Mouse (Mus musculus): Measurements from ENCODE around the gene Serinc2.
A peak's percentile ranks its signal among the peaks of the same experiment; 100 is the strongest.

Gene Serinc2

DNA sequence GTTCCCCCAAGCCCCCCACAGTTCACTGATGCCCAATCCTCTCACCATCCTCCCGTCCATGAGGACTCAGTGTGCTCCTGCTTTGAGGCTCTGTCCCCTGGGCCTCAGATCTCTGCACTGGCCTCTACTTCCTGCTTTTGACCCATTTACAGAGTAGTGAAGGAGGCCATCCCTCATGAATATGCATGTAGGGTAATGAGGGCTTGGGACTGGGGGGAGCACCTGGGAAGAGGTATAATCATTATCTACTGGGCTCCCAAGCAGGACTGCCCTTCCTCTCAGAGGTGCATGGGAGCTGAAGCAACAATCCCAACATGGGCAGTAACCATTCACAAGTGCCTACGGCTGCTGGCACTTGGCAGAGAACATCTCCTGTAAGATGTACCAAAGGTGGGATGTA, at the start of gene Serinc2:
Gene Serinc2, minus strand, starts transcription at position 101 of the 400 bp plus-strand sequence.
- DNase-seq = no peak

DNA sequence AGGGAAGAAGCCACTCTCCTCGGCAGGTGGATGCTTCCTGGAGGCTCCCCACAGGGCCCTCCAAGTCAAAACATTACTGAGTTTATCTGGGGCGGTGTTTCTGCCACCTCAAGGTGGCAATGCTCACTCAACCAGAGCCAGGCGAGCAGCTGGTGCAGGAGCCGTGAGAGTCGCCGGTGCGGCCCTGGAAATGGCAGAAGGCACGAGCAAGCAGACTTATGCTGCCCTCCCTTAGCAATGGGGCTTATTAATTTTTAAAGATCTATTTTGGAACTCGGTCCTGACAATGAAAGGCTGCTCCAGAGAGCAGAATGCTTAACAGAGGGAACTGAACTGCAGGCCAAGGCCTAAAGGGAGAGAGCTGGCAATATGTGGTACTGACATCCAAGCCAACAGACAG, 48.4 kb upstream of the Serinc2 start:
- peak; percentile 70 for DNase-seq

DNA sequence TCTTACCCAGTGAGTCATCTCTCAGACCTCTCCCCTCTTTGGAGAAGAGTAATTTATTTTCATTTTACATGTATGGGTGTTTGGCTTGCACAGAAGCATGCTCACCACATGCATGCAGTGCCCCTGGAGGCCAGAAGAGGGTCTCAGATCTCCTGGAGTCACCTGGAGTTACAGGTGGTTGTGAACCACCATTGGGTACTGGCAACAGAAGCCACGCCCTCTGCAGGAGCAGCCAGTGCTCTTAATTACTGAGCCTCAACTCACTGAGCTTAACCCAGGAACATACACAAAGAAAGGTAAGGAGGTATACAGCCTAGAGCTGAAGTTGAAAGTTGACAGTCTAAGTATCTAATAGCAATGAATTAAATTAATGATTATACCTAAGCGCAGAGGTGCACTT, 46.4 kb upstream of the Serinc2 start:
- DNase-seq = no peak

DNA sequence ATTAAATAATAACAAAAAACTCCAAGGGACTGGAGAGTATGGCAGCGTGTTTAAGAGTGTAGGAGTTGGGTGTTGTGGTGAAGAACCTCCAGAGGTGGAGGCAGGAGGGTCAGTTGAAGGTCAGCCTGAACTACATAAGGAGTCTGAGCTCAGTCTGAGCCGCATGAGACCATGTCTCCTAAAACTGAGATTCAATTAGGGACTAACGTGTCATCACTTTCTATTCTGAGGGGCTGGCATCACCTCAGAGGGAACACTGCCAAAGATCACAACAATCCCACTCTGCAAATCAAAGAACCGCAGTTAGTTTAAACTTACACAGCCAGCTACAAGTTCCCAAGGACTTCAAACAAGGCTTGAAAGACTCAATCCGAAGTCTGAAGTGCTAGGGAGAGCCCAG, 44.6 kb upstream of the Serinc2 start:
- no peak for DNase-seq

DNA sequence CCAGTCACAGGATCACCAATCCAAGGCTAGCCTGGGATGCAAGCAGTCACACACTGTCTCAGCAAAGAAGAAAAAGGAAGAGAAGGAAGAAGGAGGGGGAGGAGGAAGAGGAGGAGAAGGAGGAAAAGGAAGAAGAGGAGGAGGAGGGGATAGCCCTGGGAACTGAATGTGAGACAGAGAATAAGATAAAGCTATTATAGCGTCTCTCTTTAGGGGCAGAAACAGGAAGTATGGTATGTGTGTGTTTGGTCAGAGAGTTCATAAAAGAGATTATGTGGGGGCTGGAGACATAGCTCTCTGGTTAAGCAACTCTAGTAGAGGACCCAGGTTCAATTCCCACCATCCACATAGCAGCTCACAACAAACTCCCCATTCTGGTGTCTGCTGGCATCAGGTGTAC, 44.2 kb upstream of the Serinc2 start:
- no peak for DNase-seq

DNA sequence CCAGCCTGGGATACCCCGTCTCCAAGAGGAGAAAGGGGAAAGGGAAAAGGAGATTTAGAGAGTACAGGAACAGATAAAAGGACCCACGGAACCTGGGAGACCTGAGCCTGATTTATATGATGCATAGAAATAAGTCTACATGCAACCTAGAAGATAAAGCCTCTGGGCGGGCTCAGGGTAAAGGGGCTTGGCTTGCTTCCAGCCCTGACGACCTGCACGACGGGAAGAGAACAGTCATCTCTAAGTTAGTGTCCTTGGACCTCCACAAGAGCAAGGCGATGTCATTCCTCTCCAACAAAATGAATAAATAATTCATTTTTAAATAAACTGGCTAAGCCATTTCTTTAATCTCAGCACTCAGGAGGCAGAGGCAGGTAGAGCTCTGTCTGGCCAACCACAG, 43.6 kb upstream of the Serinc2 start:
- DNase-seq = no peak

DNA sequence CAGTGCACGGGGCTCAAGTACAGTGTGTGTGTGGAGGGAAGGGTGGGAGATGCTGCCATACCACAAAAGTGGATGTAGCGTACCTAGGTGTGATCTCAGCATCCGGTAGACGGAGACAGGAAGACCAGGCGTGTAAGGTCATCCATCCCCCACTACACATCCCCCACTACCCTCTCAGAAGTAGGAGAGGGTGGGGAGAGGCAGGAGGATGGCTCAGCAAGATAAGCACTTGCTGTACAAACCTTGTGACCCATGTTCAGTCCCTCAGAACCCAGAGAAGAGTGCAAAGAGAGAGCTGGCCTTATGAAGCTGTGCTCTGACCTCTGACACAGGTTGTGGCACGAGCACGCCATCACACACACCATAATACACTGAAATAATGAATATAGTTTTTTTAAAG, 42.6 kb upstream of the Serinc2 start:
- no peak for DNase-seq

DNA sequence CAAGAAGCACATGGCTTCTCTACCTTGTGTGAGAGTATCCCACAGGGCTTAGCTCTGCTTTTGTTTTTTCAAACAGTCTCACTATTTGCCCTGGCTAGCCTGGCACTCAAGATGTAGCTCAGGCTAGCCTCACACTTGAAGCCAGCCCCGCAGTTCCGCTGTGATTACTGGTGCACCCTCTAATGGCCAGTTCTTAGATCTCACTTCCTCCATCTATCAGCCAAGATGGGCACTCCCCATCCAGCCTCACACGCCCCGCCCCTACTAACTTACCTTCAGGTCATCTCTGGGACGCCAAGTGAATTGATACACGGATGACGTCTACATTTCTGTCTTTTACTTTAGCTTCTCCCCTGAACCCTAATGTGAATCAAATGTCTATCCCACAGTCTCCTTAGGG, 40.6 kb upstream of the Serinc2 start:
- DNase-seq = no peak

DNA sequence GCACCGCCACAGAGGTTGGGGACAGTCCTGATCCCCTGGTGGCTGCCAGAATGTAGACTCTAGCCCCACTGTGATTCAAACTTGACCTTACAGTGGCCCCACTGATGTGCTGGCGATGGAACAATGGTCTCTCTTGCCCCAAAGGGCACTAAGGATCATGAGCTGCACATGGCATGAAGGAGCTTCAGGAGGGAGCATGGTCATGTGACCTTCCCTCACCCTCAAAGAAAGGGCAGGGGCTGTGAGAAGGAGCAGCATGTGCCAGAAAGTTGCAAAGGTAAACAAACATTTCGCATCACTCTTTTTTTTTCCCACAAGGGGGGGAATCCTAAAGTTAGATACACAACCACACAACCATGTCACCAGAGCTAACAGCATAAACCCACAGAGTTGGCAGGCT, 39.1 kb upstream of the Serinc2 start:
- no peak for DNase-seq

DNA sequence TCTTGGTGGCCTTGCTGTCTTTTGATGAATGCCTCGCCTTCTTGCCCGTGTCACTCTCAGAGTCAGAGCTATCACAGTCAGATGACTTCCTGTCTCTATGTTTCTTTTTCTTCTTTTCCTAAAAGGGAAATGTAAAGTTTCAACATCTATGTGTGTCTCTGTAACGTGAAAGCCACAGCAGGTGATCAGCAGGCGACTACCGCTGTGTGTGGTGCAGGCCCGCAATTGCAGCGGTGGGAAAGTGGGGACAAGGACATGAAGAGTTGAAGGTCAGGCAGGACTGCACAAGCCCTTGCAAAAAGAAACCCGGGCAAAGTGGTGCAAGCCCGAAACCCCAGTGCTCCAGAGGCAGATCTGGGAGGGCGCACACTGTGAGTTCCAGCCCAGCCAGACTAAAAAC, 37.7 kb upstream of the Serinc2 start:
- no peak for DNase-seq

DNA sequence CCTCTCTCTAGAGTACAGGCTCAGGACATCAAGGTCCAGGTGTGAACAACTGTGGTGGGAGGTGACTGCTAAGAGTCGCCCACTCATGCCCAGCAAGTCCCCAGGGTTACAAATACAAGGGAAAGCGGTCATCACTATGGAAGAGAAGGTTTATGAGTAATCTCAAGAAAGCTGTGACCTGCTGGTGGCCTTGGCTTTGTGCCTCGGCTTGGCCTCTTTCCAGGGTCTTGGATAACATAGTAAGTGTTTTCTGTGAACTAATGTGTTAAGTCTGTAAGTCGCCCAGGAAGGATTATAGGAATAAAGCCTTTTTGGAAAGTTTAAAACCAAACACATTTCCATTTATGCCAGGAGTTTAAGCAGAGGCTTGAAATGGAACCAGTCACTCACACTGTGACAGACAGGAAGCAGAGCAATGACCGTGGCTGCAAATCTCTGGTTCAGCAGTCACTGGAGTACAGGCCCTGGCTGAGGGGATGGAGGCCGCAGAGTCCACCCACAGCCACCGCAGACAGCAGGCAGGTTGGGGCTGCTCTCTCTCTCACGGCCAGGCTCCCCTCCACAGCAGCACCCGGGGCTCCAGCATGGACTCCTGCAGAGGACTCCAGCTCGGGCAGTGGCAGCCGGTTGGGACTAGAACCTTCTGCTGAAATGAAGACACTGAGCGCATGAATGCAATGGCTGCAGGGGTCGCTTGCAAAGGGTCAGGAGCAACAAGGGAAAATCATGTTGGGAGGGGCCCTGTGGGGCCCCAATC, 36.9 kb upstream of the Serinc2 start:
- DNase-seq = no peak

DNA sequence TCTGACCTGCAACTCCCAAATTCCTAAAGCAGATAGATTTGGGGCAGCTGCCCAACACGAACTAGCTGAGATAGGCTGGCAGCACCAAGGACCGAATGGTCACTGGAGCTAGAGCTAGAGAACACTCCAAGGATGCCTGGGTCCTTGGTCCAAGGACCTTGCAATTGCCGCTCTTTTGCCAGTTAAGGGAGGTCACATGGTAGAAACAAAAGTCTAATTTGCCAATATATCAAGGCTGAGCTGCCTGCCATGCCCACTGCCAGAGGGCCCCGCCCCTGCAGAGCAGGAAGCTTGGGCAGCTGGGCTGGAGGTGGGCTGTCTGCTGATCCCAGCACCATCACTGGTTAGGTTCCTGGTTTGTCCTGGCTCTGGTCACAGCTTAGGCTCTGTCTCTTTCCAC, 34.5 kb upstream of the Serinc2 start:
- no peak for DNase-seq

DNA sequence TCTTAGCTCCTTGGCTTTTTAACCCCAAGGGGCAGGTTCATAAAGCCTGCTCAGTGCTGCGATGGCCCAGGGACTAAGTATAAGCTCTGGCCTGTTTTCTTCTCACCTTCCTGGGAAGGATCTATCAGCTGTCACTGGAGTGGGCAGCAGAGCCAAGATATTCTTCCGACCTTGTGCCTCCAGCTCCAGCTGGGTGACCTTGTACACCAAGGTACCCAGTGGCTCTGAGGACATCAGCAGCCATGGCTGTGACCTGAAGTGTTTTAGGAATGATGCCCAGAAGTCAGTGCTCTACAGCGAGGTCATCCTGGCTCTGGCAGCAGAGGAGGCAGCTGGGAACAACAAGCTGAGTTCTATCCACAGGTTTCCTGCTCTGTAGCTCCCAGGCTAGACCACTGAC, 33.5 kb upstream of the Serinc2 start:
- no peak for DNase-seq

DNA sequence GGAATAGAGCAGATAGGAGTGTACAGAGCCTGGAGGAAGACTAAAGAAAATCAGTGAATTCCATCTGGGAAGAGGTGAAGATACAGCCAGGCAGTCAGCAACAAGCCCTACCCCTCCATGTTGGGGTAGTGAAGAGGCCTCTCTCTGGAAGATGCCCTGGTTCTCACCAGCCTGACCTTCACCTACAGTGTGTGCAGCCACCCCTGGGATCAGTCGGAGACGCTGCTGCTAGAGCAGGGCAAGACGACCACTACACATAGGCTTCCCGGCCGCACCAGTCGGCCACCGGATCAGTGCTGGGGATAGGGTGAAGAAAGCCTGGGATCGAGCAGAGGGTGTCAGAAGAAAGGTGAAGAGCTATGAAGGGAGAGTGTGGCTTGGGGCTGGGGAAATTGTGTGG, 30.2 kb upstream of the Serinc2 start:
- DNase-seq = peak; percentile 27

DNA sequence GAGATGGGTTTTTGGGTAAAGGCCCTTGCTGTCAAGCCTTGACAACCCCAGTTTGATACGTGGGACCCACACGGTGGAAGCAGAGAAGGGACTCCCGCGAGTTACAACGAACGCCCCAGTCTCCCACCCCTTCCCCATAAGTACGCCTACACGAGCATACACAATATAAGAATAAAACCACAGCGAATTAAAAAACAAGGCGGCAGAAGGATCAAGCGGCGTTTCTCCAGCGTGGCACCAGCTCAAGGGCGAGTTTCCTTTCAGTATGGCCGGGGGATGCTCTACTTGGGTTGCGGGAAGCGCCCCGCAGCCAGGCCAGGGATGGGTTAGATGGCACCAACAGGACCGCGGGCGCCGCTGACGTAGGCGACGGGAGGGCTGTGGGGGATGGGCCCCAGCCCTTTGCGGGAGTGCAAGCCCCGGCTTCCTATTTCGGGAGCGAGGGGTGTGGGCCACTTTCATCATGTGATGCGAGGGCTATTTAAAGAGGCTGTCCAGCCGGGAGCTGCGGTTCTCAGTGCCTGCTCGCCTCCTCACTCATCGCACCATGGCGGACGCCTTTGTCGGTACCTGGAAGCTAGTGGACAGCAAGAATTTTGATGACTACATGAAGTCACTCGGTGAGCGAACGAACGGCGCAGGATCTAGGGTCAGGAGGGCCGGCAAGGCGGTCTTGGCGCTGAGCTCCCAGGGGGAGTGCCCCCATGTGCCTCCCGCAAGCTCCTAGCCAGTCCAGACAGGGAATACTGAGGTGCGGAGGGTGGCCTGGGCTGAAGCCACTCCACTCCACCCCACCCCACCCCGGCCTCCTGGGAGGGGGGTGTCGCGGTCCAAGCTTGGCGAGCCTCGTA, 29.5 kb upstream of the Serinc2 start, which contains the start of the genes Fabp3 and Gm10570:
Gene Fabp3, plus strand, starts transcription at position 365 of the 851 bp plus-strand sequence.
Gene Gm10570, minus strand, starts transcription at position 444 of the 851 bp plus-strand sequence.
- peak; percentile 75 for DNase-seq

DNA sequence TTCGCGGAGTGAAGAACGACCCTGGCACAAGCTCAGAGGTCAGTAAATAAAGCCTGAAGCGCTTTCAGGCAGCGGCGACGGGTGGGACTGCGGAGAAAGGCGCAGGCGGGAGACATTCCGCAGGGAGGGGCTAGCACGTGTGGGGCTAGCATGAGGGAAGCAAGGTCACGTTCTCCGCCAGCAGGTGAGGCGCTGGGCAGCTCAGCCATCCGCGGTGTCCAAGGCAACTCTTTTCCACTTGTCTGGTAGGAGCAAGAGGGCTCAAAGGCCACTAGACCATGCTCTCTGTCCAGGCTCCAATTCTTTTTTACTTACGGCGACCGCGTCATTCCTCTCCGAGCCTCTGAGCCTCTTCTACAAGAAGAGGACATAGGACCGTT, 28.8 kb upstream of the Serinc2 start:
- DNase-seq = peak; percentile 61

DNA sequence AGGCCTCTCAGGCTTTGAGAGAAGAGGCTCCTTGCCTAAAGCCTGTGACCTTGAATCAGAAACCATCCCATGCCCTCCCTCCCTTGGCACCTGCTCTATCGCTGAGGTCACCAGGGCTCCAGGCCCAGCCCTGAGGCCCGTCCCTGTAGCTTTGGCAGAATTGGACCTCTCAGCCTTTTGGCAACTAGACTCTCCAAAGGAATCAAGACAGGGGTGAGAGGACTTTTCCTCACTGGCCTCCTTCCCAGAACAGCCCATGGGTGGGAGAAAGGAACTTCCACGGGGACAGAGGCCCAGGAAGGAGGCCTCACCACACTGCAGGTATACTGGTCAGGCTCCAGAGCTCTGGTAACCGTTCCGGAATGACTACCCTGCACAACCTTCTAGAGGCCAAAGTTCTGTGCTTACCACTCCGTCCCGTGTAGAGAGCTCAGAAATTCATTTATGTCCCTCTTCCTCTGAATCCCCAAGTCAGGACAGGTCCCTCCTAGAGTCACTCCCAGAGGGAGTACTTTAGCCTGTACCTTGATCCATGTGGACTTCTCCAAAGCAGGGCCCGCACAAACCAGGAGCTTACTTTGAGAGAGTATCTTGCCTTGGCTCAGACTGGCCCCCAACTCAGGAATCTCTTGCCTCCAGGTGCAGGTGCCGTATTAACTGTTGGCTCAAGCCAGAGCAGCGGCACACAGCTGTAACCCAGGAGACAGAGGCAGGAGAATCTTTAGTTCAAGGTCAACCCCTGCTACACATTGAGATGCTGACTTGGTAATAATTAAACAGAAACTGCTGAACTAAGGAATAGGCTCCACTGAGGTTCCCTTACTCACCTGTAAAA, 28.0 kb upstream of the Serinc2 start:
- DNase-seq = peak; percentile 27

DNA sequence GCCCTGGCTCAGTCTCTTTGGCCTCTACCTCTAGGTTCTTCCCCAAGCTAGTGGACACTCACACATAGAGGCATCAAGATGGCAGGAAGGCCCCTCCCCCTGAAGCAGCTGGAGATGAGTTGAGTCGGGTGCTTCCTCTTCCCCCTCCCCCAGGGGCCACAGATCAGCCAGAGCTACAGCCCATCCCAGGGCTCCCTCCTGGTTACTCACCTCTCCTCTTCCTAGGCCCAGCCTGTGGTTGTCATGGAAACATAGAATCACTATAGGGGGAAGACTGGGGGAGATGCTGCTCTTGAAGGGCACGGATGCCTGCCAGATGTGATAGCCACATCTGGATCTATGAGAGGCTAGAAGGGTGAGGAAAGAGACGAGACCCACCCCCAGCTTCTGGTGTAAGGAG, 25.7 kb upstream of the Serinc2 start:
- no peak for DNase-seq

DNA sequence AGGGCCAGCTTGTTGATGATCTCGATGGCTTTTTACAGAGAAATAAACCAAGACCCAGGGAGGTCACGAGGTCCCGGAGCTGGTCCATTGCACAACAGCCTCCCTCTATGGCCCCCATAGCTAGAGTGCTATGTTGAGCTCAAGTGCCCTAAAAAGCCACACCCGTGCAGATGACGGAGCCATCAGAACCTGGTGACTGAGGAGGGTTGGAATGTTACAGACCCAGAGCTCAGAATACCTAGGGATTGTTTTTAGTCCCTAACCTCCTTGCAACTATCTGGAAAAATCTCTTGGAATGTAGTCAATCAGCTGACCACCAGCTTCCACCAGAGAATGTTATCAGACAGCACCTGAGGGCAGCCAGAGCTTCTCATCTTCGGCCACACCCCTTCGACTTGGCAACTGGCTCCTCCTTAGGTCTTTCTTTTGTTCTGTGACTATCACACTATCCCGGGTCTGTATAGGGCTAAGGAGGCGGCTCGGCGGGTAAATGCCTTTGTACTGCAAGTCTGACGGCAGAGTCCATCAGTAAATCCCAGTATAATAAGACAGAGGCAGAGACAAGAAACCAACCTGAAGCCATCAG, 23.4 kb upstream of the Serinc2 start:
- DNase-seq = no peak

DNA sequence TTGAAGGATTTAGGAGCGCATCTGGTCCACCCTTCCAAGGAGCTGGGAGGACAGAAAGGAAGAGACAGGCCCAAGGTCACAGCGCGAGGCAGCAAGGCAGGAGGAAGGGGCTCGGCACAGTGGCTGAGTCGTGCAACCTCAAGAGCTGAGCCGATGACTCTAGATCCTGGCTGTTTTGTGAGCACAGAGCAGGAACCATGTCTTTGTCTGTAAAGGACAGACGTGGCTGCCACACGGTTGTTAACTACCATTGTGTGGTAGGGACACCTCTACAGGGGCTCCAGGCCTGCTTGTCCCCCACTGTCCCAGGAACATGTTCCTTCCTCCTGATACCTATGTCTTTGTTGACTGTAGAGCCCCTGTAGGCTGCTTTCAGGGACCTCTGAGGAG, 20.6 kb upstream of the Serinc2 start:
- DNase-seq = no peak

DNA sequence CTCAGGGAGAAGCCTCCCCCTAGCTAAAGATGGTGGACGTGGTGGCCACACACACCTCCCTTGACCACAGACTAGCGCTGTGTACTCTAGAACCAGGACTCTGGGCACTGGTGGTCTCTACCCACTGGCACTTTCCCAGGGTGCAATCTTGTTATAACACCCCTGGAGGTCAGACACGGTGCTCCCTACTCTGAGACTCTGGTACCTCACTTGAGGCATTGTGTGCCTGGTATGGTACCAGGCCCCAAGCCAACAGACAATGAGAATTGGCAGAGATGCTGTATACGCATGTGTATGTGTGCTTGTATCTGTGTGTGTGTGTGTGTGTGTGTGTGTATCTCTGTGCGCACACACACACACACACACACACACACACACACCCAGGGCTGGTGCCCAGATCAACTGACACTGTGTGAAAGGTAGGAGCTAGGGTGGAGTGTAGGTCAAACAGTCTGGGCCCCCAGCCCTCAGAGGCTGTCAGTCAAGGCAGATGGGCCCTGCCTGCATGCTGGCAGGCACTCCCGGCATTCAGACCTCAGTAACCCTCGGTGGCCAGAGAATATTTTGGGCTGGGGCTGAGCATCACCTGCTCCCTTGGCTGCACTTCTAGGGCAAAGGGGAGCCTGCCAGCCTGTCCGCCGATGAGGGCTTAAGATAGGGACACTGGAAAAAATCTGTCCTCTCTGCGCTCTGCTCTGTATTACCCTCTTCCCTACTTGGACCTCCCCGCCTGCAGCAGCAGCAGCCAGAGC, 20.0 kb upstream of the Serinc2 start:
- peak; percentile 66 for DNase-seq

DNA sequence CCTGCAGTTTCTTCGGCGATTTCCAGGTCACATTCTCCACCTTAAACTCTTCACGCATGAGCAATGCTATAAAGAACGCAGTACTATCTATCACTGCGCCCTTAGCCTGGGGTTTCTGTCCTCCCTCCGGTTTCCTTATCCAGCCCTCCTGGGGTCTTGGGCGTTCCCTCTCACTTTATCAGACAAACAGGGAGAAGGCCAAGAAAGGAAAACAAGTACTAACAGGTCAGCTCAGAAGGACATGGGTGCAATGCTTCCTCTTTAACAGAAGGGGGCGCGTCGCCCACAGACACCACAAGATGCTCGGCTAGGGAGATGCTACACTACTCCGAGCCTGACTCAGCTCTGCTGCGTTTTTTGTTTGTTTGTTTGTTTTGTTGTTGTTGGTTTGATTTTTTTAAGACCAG, 18.1 kb upstream of the Serinc2 start:
- peak; percentile 39 for DNase-seq

Data from cerebellum, adult 11 months (tissue).